Mouse (Mus musculus) fat pad, adult 2 months (tissue): Measurements from ENCODE around the gene Ccnjl.

Source experiments
- DNase-seq: peaks from one replicate; pipeline ENCODE4 v3.0.0-alpha.2; 2011; ENCODE audit warnings: low read depth, low spot score; ENCODE audit errors: extremely low read depth

The Ccnjl gene

GRCm38 (mm10) chr11:43568263-43568662, 39.7 kb downstream of the Ccnjl start:
- no peak for DNase-seq

GRCm38 (mm10) chr11:43569188-43569587, 40.6 kb downstream of the Ccnjl start:
- DNase-seq: no peak

GRCm38 (mm10) chr11:43569595-43569994, 41.0 kb downstream of the Ccnjl start:
- DNase-seq: no peak

- no peak for DNase-seq
Observed at GRCm38 (mm10) chr11:43575061-43575375, 46.4 kb downstream of the Ccnjl start.

- DNase-seq: no peak
Observed at GRCm38 (mm10) chr11:43575376-43576151, 47.0 kb downstream of the Ccnjl start.

- DNase-seq: no peak
Observed at GRCm38 (mm10) chr11:43577713-43578478, 49.3 kb downstream of the Ccnjl start.

GRCm38 (mm10) chr11:43585211-43586005, 56.8 kb downstream of the Ccnjl start:
- no peak for DNase-seq

GRCm38 (mm10) chr11:43586324-43587090, 57.9 kb downstream of the Ccnjl start, which contains the start of gene 4933415A04Rik:
TSS of gene 4933415A04Rik (plus strand) at chr11:43587040.
- no peak for DNase-seq

- no peak for DNase-seq
Observed at GRCm38 (mm10) chr11:43589530-43590072, 61.0 kb downstream of the Ccnjl start.

GRCm38 (mm10) chr11:43601440-43601839, 72.9 kb downstream of the Ccnjl start, which contains the start of gene Fabp6:
TSS of gene Fabp6 (minus strand) at chr11:43601540.
- DNase-seq: no peak

- no peak for DNase-seq
Observed at GRCm38 (mm10) chr11:43604207-43604606, 75.6 kb downstream of the Ccnjl start.

GRCm38 (mm10) chr11:43604891-43605290, 76.3 kb downstream of the Ccnjl start:
- DNase-seq: no peak

GRCm38 (mm10) chr11:43605859-43606258, 77.3 kb downstream of the Ccnjl start:
- DNase-seq: no peak

- peak; percentile 30 for DNase-seq
Observed at GRCm38 (mm10) chr11:43608440-43608839, 79.9 kb downstream of the Ccnjl start.

GRCm38 (mm10) chr11:43610006-43610661, 81.5 kb downstream of the Ccnjl start:
- no peak for DNase-seq

GRCm38 (mm10) chr11:43610662-43611033, 82.1 kb downstream of the Ccnjl start:
- DNase-seq: no peak

GRCm38 (mm10) chr11:43612834-43613488, 84.4 kb downstream of the Ccnjl start:
- DNase-seq: no peak

GRCm38 (mm10) chr11:43617924-43618323, 89.3 kb downstream of the Ccnjl start:
- DNase-seq: no peak

- DNase-seq: no peak
Observed at GRCm38 (mm10) chr11:43618403-43618802, 89.8 kb downstream of the Ccnjl start.
